Mouse (Mus musculus): Measurements from ENCODE around the gene Med20.

The Med20 gene

GRCm38 (mm10) chr17:47610849-47611660 is at the start of gene Med20, which contains the start of the genes Bysl and Gm20517:
Med20 (plus strand) TSS chr17:47611582.
Bysl (minus strand) TSS chr17:47611492.
Gm20517 (plus strand) TSS chr17:47611589.
- DNase-seq (ENCODE audit: low spot score in 2 of 2) = peak; percentile 92 to 97

- no peak for DNase-seq (ENCODE audit: low spot score in 2 of 2)
Observed at GRCm38 (mm10) chr17:47562875-47563274, 48.5 kb upstream of the Med20 start.

GRCm38 (mm10) chr17:47564612-47565011 is 46.8 kb upstream of the Med20 start:
- no peak for DNase-seq (ENCODE audit: low spot score in 2 of 2)

GRCm38 (mm10) chr17:47566133-47566532 is 45.2 kb upstream of the Med20 start:
- DNase-seq (ENCODE audit: low spot score in 2 of 2) = no peak

GRCm38 (mm10) chr17:47567271-47567670 is 44.1 kb upstream of the Med20 start:
- DNase-seq (ENCODE audit: low spot score in 2 of 2) = no peak

- no peak for DNase-seq (ENCODE audit: low spot score in 2 of 2)
Observed at GRCm38 (mm10) chr17:47568389-47568788, 43.0 kb upstream of the Med20 start.

GRCm38 (mm10) chr17:47568951-47569527 is 42.3 kb upstream of the Med20 start:
- no peak for DNase-seq (ENCODE audit: low spot score in 2 of 2)

GRCm38 (mm10) chr17:47571621-47572020 is 39.8 kb upstream of the Med20 start:
- DNase-seq (ENCODE audit: low spot score in 2 of 2) = no peak

GRCm38 (mm10) chr17:47572436-47572835 is 38.9 kb upstream of the Med20 start:
- no peak for DNase-seq (ENCODE audit: low spot score in 2 of 2)

- no peak for DNase-seq (ENCODE audit: low spot score in 2 of 2)
Observed at GRCm38 (mm10) chr17:47574028-47574427, 37.4 kb upstream of the Med20 start.

GRCm38 (mm10) chr17:47574830-47575229 is 36.6 kb upstream of the Med20 start:
- DNase-seq (ENCODE audit: low spot score in 2 of 2) = peak in 1 of 2 experiments; percentile 31

GRCm38 (mm10) chr17:47578655-47579054 is 32.7 kb upstream of the Med20 start:
- DNase-seq (ENCODE audit: low spot score in 2 of 2) = no peak

- DNase-seq (ENCODE audit: low spot score in 2 of 2) = no peak
Observed at GRCm38 (mm10) chr17:47580962-47581361, 30.4 kb upstream of the Med20 start.

- DNase-seq (ENCODE audit: low spot score in 2 of 2) = no peak
Observed at GRCm38 (mm10) chr17:47588517-47588916, 22.9 kb upstream of the Med20 start.

- DNase-seq (ENCODE audit: low spot score in 2 of 2) = no peak
Observed at GRCm38 (mm10) chr17:47591073-47591472, 20.3 kb upstream of the Med20 start.

- DNase-seq (ENCODE audit: low spot score in 2 of 2) = peak; percentile 92 to 98
Observed at GRCm38 (mm10) chr17:47593215-47593853, 18.0 kb upstream of the Med20 start.

GRCm38 (mm10) chr17:47593854-47594182 is 17.6 kb upstream of the Med20 start:
- DNase-seq (ENCODE audit: low spot score in 2 of 2) = no peak

- peak in 1 of 2 experiments; percentile 32 for DNase-seq (ENCODE audit: low spot score in 2 of 2)
Observed at GRCm38 (mm10) chr17:47594183-47594968, 17.0 kb upstream of the Med20 start.

- no peak for DNase-seq (ENCODE audit: low spot score in 2 of 2)
Observed at GRCm38 (mm10) chr17:47594969-47595247, 16.5 kb upstream of the Med20 start.

- peak; percentile 66 to 74 for DNase-seq (ENCODE audit: low spot score in 2 of 2)
Observed at GRCm38 (mm10) chr17:47595248-47596161, 15.9 kb upstream of the Med20 start.
